Mouse (Mus musculus): ENCODE measurements around the gene Samd13.

The Samd13 gene
- long read RNA-seq, experiment 1, result 0 reads
- long read RNA-seq, experiment 2, result 0 reads

- intact Hi-C loops (cut with DNase I), result no loop called here
Measured at GRCm38 (mm10) chr3:146684811-146685675, at the start of gene Samd13. Samd13 (minus strand) TSS chr3:146685592.

DNA sequence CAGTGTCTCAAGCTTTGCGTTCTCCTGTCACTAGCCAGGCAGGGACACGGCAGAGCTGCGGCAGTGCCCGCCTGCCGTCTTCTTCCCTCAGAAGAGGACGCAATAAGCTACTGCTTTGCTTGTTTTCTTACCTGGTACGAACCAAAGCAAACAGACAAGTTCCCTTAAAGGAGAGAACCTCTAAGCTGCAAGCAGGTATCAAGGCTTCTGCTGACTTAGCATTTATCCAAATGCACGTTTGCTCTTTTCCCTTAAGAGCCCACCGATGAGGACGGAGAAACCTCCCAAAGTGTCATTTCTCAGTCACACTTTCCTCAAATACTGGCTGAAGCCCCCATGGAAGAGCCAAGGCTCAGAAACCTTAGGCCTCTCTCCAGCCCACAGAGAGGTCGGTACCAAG is 46.1 kb upstream of the Samd13 start:
- intact Hi-C loops (cut with DNase I), result no loop called here

- intact Hi-C loops (cut with DNase I), result no loop called here
Measured at GRCm38 (mm10) chr3:146723037-146723436, 37.6 kb upstream of the Samd13 start.

GRCm38 (mm10) chr3:146719696-146720095 is 34.3 kb upstream of the Samd13 start:
- intact Hi-C loops (cut with DNase I), result no loop called here

DNA sequence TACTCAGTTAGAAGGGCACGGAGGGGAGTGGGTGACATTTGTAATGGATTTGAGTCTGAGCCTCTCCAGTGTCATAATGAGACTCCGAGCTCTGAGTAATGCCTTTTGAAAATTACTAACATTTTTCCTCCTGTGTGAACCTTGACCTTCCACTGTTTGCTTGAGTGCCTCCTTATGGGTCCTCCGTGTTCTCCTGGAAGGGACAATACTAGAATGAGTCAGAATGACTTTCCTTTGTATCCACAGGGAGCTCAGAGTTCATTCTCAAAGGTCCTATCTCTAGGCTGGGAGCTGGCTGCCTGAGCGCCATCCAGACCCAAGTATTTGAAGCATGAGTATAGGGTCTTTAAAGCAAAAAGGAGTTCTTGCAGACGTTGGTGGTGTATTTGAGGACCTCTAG is 32.9 kb upstream of the Samd13 start:
- intact Hi-C loops (cut with DNase I), result no loop called here

DNA sequence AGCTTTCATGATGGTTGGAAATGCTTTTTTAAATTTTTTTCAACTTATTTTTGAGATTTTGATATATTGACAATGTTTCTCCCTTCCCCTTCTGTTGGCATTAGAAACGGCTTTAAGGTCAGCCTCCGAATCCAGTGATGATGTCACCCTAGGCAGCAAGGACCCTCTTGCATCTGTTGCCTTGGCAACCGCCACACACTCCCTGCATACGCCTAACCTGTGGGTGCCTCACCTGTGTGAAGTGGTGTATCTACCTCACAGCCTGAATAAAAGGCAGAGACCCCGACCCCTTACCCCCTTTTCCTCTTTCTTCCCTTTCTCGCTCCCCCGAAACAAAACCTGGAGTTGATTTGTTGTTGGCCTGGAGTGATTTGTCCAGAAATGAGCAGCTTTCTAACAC is 26.9 kb upstream of the Samd13 start:
- intact Hi-C loops (cut with DNase I), result no loop called here

- intact Hi-C loops (cut with DNase I), result no loop called here
Measured at GRCm38 (mm10) chr3:146711559-146711958, 26.2 kb upstream of the Samd13 start.

- intact Hi-C loops (cut with DNase I), result no loop called here
Measured at GRCm38 (mm10) chr3:146711084-146711483, 25.7 kb upstream of the Samd13 start.

DNA sequence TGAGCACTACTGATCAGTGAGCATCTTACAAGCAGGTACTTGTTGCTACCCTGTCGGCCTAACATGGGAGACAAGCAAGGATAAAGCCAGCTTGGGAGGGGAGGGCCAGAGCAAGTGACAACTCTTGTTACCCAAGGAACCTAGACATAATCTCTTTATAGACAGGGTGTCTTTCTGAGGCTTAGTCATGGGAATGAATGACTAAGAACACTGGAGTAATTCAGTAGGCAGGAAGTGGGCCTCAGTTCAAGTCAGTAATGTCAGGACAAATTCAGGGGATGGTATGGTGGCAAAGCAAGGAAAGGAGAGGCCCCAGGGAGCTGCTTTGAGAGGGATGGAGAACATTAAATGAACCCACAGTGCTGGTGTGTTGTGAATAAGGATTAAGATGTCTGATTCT is 23.7 kb upstream of the Samd13 start:
- intact Hi-C loops (cut with DNase I), result no loop called here

GRCm38 (mm10) chr3:146708381-146708780 is 23.0 kb upstream of the Samd13 start:
- intact Hi-C loops (cut with DNase I), result no loop called here

DNA sequence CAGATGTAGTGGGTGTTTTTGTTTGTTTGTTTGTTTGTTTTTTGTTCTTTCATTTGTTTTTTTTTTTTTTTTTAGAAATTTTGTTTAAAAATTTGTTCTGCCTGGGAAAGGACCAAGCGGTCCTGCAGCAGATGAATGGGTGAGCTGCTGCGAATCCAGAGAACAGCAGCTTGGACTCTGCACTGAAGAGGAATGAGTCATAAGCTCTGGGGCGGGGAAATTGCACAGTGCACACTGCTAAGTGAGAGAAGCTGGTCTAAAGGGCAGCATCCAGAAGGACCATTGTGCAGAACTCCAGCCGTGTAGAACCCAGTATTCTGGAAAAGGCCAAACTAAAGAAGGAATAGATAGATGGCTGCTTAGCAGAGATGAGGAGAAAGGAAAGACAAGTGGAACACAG is 18.7 kb upstream of the Samd13 start:
- intact Hi-C loops (cut with DNase I), result no loop called here

GRCm38 (mm10) chr3:146700051-146700450 is 14.7 kb upstream of the Samd13 start:
- intact Hi-C loops (cut with DNase I), result no loop called here

- intact Hi-C loops (cut with DNase I), result loop anchor here (5.0 to 10.0 kb wide), 2 partner anchors 48 to 134 kb away; no protein-coding TSS in a partner anchor
Measured at GRCm38 (mm10) chr3:146698982-146699381, 13.6 kb upstream of the Samd13 start.

DNA sequence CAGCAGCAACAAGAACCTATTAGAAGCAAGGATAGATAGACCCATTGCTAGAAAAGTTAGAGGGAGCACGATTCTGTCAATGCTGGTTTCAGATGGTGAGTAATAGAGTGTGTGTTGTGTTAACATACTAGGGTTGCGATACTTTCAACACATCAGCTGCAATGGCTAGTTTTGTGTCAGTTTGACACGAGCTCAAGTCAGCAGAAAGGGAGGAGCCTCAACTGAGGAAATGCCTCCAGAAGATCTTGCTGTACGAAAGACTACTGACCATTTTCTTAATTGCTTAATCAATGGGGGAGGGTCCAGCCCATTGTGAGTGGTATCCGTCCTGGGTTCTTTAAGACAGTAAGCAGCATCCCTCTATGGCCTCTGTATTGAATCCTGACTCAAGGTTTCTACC is 7.2 kb upstream of the Samd13 start:
- intact Hi-C loops (cut with DNase I), result loop anchor here (10.0 kb wide), 1 partner anchor 128 kb away; no protein-coding TSS in a partner anchor

- intact Hi-C loops (cut with DNase I), result no loop called here
Measured at GRCm38 (mm10) chr3:146687121-146687725, 1.8 kb upstream of the Samd13 start.

GRCm38 (mm10) chr3:146686428-146686827 is 1.0 kb upstream of the Samd13 start:
- intact Hi-C loops (cut with DNase I), result no loop called here

GRCm38 (mm10) chr3:146683095-146683494 is 2.3 kb downstream of the Samd13 start:
- intact Hi-C loops (cut with DNase I), result no loop called here

GRCm38 (mm10) chr3:146682140-146682651 is 3.2 kb downstream of the Samd13 start:
- intact Hi-C loops (cut with DNase I), result no loop called here

- intact Hi-C loops (cut with DNase I), result no loop called here
Measured at GRCm38 (mm10) chr3:146681696-146682095, 3.7 kb downstream of the Samd13 start.

- intact Hi-C loops (cut with DNase I), result no loop called here
Measured at GRCm38 (mm10) chr3:146680625-146681024, 4.8 kb downstream of the Samd13 start.

DNA sequence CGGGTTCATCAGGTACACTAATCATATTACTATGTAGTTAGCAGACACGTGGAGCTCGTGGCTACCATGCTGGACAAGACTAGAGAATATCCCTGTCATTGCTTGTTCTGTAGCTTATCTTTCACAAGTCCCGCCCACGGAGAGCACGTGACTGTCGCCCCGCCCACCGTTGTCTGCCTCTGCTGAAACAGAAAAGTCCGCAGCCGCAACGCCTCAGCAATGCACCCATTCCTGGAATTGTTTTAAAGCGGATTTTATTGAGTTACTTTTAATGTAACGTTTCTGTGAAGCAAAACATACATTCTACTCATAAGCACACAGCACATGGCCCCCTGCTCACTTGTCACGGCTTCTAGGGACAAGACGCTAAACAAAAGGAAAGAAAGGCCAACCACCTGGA is 5.7 kb downstream of the Samd13 start:
- intact Hi-C loops (cut with DNase I), result no loop called here

GRCm38 (mm10) chr3:146676193-146676592 is 9.2 kb downstream of the Samd13 start:
- intact Hi-C loops (cut with DNase I), result no loop called here
